Mouse (Mus musculus) hindbrain, postnatal 0 days (tissue): ENCODE measurements at regions not wholly inside any gene's neighbourhood (a gene's known extent, or its start where the extent isn't known, plus 50 kb on each side); places are given as distances from the start of the nearest gene placed in this dataset.

Experiments used
- ATAC-seq: fragments of 200-750 bp; cut with Nextera tagmentation; 2 replicates; pipeline ENCODE4 v1.8.0; 2017; ENCODE audit warnings: mild to moderate bottlenecking, moderate TSS enrichment, moderate library complexity
- DNase-seq: peaks from one replicate; pipeline ENCODE4 v3.0.0-alpha.2; 2015; ENCODE audit warnings: low spot score
- H3K27ac ChIP-seq: fragments of 300-500 bp; sonication (generic); 2 replicates; pipeline ENCODE4 v1.5.1; 2014; ENCODE audit warnings: mild to moderate bottlenecking
- H3K27me3 ChIP-seq: fragments of 300-500 bp; sonication (generic); 2 replicates; pipeline ENCODE4 v1.6.1; 2014; ENCODE audit warnings: low read length, mixed read lengths; ENCODE audit not compliant: insufficient read depth
- H3K36me3 ChIP-seq: fragments of 300-500 bp; sonication (generic); 2 replicates; pipeline ENCODE4 v1.6.1; 2014; ENCODE audit warnings: low read length, mixed read lengths; ENCODE audit not compliant: insufficient read depth
- H3K4me1 ChIP-seq: fragments of 300-500 bp; sonication (generic); 2 replicates; pipeline ENCODE4 v1.6.1; 2014; ENCODE audit warnings: antibody characterized with exemption, low read length, mixed read lengths; ENCODE audit not compliant: insufficient read depth
- H3K4me2 ChIP-seq: fragments of 300-500 bp; sonication (generic); 2 replicates; pipeline ENCODE4 v1.6.1; 2014; ENCODE audit warnings: low read depth, mild to moderate bottlenecking, low read length, moderate library complexity, mixed read lengths
- H3K4me3 ChIP-seq: fragments of 300-500 bp; sonication (generic); 2 replicates; pipeline ENCODE4 v1.5.1; 2014; ENCODE audit warnings: low read length
- H3K9ac ChIP-seq: fragments of 300-500 bp; sonication (generic); replicated peaks from 2 replicates; pipeline ENCODE4 v1.6.1; 2014; ENCODE audit warnings: mild to moderate bottlenecking, low read length, moderate library complexity, mixed read lengths
- H3K9me3 ChIP-seq: fragments of 300-500 bp; sonication (generic); 2 replicates; pipeline ENCODE4 v1.6.1; 2016; ENCODE audit warnings: low read length, mixed read lengths
- CTCF ChIP-seq: IDR thresholded peaks from 2 replicates; pipeline ENCODE4 v1.5.1; 2016; ENCODE audit warnings: antibody characterized with exemption, control low read depth, low read depth
- WGBS: fragments of 180-500 bp; shearing (Covaris S2); extraction: QIAGEN DNeasy Blood & Tissue Kit; methylation state at CpG from one replicate; pipeline ENCODE4 v1.1.7; 2014; 5-methylcytosine and 5-hydroxymethylcytosine counted together

GRCm38 (mm10) chr10:23548322-23548721 is 197.7 kb upstream of the Eya4 start:
- DNase-seq = no peak
- TF ChIP-seq CTCF = no peak
- WGBS = 86% methylated on average over 6 of the region's 6 CpGs

GRCm38 (mm10) chr10:23542712-23543111 is 192.1 kb upstream of the Eya4 start:
- Histone ChIP-seq H3K4me3 (no peak overlapping the region), H3K27ac (no peak overlapping the region), H3K4me1 (no peaks in the 10 kb centered on the region), H3K36me3 (no peaks in the 10 kb centered on the region), H3K27me3 (no peaks in the 10 kb centered on the region), H3K4me2 (no peak overlapping the region), H3K9ac (no peak overlapping the region), H3K9me3 (no peaks in the 10 kb centered on the region)
- DNase-seq (no peak), ATAC-seq (no peak)
- TF ChIP-seq CTCF = no peak
- WGBS = 69% methylated on average over 11 of the region's 11 CpGs

More at GRCm38 (mm10) chr10:23548322-23548721, 197.7 kb upstream of the Eya4 start:
- no peak for ATAC-seq
- Histone ChIP-seq H3K9ac (no peak overlapping the region), H3K4me1 (peaks cover 7% of the 10 kb centered on the region; the same call in 1 of the 2 replicates), H3K4me2 (no peak overlapping the region), H3K27me3 (no peaks in the 10 kb centered on the region), H3K9me3 (no peaks in the 10 kb centered on the region), H3K4me3 (no peak overlapping the region), H3K36me3 (no peaks in the 10 kb centered on the region), H3K27ac (no peak overlapping the region)

- no peak overlapping the region for H3K4me2 ChIP-seq
- 46% methylated on average over 5 of the region's 5 CpGs for WGBS
- H3K9ac ChIP-seq = no peak overlapping the region
- no peak overlapping the region for H3K27ac ChIP-seq
- no peak overlapping the region for H3K4me3 ChIP-seq
- no peaks in the 10 kb centered on the region for H3K27me3 ChIP-seq
- H3K9me3 ChIP-seq = no peaks in the 10 kb centered on the region
- ATAC-seq = no peak
- H3K36me3 ChIP-seq = no peaks in the 10 kb centered on the region
- no peak for TF ChIP-seq CTCF
- no peaks in the 10 kb centered on the region for H3K4me1 ChIP-seq
- DNase-seq = no peak
Observed at GRCm38 (mm10) chr10:23541914-23542313, 191.3 kb upstream of the Eya4 start.

GRCm38 (mm10) chr10:23534636-23535035 is 184.1 kb upstream of the Eya4 start:
- DNase-seq (no peak), ATAC-seq (no peak)
- H3K36me3 ChIP-seq = no peaks in the 10 kb centered on the region
- no peak overlapping the region for H3K4me2 ChIP-seq
- TF ChIP-seq CTCF = no peak
- H3K27ac ChIP-seq = no peak overlapping the region
- H3K4me1 ChIP-seq = no peaks in the 10 kb centered on the region
- no peak overlapping the region for H3K9ac ChIP-seq
- no peak overlapping the region for H3K4me3 ChIP-seq
- no peaks in the 10 kb centered on the region for H3K27me3 ChIP-seq
- no peaks in the 10 kb centered on the region for H3K9me3 ChIP-seq

- H3K9me3 ChIP-seq = no peaks in the 10 kb centered on the region
- TF ChIP-seq CTCF = no peak
- H3K4me3 ChIP-seq = no peak overlapping the region
- DNase-seq (no peak), ATAC-seq (no peak)
- H3K27ac ChIP-seq = no peak overlapping the region
- no peaks in the 10 kb centered on the region for H3K4me1 ChIP-seq
- no peak overlapping the region for H3K4me2 ChIP-seq
- no peaks in the 10 kb centered on the region for H3K36me3 ChIP-seq
- no peak overlapping the region for H3K9ac ChIP-seq
- no peaks in the 10 kb centered on the region for H3K27me3 ChIP-seq
- WGBS = 93% methylated on average over 17 of the region's 17 CpGs
Observed at GRCm38 (mm10) chr10:23531964-23532758, 181.6 kb upstream of the Eya4 start.

GRCm38 (mm10) chr10:23530715-23531114 is 180.1 kb upstream of the Eya4 start:
- DNase-seq (no peak), ATAC-seq (no peak)
- no peak overlapping the region for H3K4me2 ChIP-seq
- no peak for TF ChIP-seq CTCF
- 85% methylated on average over 3 of the region's 3 CpGs for WGBS
- H3K4me1 ChIP-seq = no peaks in the 10 kb centered on the region
- H3K36me3 ChIP-seq = no peaks in the 10 kb centered on the region
- no peaks in the 10 kb centered on the region for H3K9me3 ChIP-seq
- no peak overlapping the region for H3K9ac ChIP-seq
- H3K27me3 ChIP-seq = no peaks in the 10 kb centered on the region
- no peak overlapping the region for H3K4me3 ChIP-seq
- no peak overlapping the region for H3K27ac ChIP-seq

- no peaks in the 10 kb centered on the region for H3K36me3 ChIP-seq
- no peak for ATAC-seq
- no peaks in the 10 kb centered on the region for H3K27me3 ChIP-seq
Observed at GRCm38 (mm10) chr10:23526796-23527195, 176.2 kb upstream of the Eya4 start.

More at GRCm38 (mm10) chr10:23526796-23527195, 176.2 kb upstream of the Eya4 start:
- H3K27ac ChIP-seq = no peak overlapping the region
- TF ChIP-seq CTCF = no peak
- H3K4me1 ChIP-seq = no peaks in the 10 kb centered on the region
- H3K9me3 ChIP-seq = no peaks in the 10 kb centered on the region
- H3K9ac ChIP-seq = no peak overlapping the region
- no peak overlapping the region for H3K4me3 ChIP-seq
- no peak for DNase-seq
- H3K4me2 ChIP-seq = no peak overlapping the region
